Mouse (Mus musculus) forebrain, embryonic 10.5 days (tissue): ENCODE measurements around the gene Pcdh10. TPM values are rescaled to one million over a fixed set of nuclear protein-coding genes. Genes with fewer than 3 reads are reported as not detected.

Experiments used
- DNase-seq: peaks from one replicate; pipeline ENCODE4 v3.0.0-alpha.2; 2017; ENCODE audit warnings: low spot score; ENCODE audit errors: extremely low spot score
- H3K27ac ChIP-seq: fragments of 300-500 bp; sonication (generic); 2 replicates; pipeline ENCODE4 v1.5.1; 2016; ENCODE audit warnings: mild to moderate bottlenecking
- H3K27me3 ChIP-seq: fragments of 300-500 bp; sonication (generic); 2 replicates; pipeline ENCODE4 v1.6.1; 2016; ENCODE audit warnings: mild to moderate bottlenecking; ENCODE audit not compliant: poor library complexity, severe bottlenecking
- H3K36me3 ChIP-seq: fragments of 300-500 bp; sonication (generic); replicated peaks from 2 replicates; pipeline ENCODE4 v1.6.1; 2016; ENCODE audit warnings: mild to moderate bottlenecking, moderate library complexity
- H3K4me1 ChIP-seq: fragments of 300-500 bp; sonication (generic); 2 replicates; pipeline ENCODE4 v1.6.1; 2016
- H3K4me3 ChIP-seq: fragments of 300-500 bp; sonication (generic); 2 replicates; pipeline ENCODE4 v1.5.1; 2016; ENCODE audit warnings: mild to moderate bottlenecking, moderate library complexity
- H3K9me3 ChIP-seq: fragments of 300-500 bp; sonication (generic); 2 replicates; pipeline ENCODE4 v1.6.1; 2016; ENCODE audit warnings: mild to moderate bottlenecking, moderate library complexity
- WGBS: fragments of 180-500 bp; shearing (Covaris S2); methylation state at CpG from one replicate; pipeline ENCODE4 v1.1.7; 2016; 5-methylcytosine and 5-hydroxymethylcytosine counted together
- polyA plus RNA-seq: library from polyadenylated mRNA; unstranded; fragments of >200 nt; fragmentation: Nextera tagmentation; extraction: Ambion mirVana; gene quantifications from 2 replicates; pipeline ENCODE4 v1.2.1, GENCODE M21; 2016

Gene Pcdh10
- polyA plus RNA-seq, result 2.1 and 2.2 TPM in 2 replicates

GRCm38 (mm10) chr3:45378145-45378544 lies at the start of gene Pcdh10:
Gene Pcdh10, plus strand, starts transcription at chr3:45378398.
- Histone ChIP-seq H3K36me3 (no peaks in the 10 kb centered on the region), H3K27me3 (peaks cover 53% of the 10 kb centered on the region), H3K27ac (peak within 1 kb of the TSS; percentile 89), H3K9me3 (no peaks in the 10 kb centered on the region), H3K4me3 (peak within 1 kb of the TSS; percentile 68), H3K4me1 (peaks cover 41% of the 10 kb centered on the region)
- WGBS, result under 1% methylated on average over 26 of the region's 26 CpGs
- DNase-seq, result peak; percentile 96

GRCm38 (mm10) chr3:45355919-45356318 lies 22.3 kb upstream of the Pcdh10 start:
- no peak for DNase-seq
- Histone ChIP-seq H3K4me1 (no peaks in the 10 kb centered on the region), H3K9me3 (no peaks in the 10 kb centered on the region), H3K27ac (no peak overlapping the region), H3K4me3 (no peak overlapping the region), H3K27me3 (no peaks in the 10 kb centered on the region), H3K36me3 (no peaks in the 10 kb centered on the region)
- WGBS, result 98% methylated on average over 1 of the region's 1 CpGs

GRCm38 (mm10) chr3:45368952-45369351 lies 9.2 kb upstream of the Pcdh10 start:
- WGBS, result 62% methylated on average over 1 of the region's 1 CpGs
- Histone ChIP-seq H3K4me3 (no peak overlapping the region), H3K9me3 (no peaks in the 10 kb centered on the region), H3K4me1 (no peaks in the 10 kb centered on the region), H3K27ac (no peak overlapping the region), H3K36me3 (no peaks in the 10 kb centered on the region), H3K27me3 (no peaks in the 10 kb centered on the region)
- no peak for DNase-seq

- H3K36me3 ChIP-seq, result no peaks in the 10 kb centered on the region
- peak; percentile 83 for DNase-seq
- H3K27me3 ChIP-seq, result peaks cover 31% of the 10 kb centered on the region
- under 1% methylated on average over 27 of the region's 27 CpGs for WGBS
- peaks cover 29% of the 10 kb centered on the region for H3K4me1 ChIP-seq
- H3K9me3 ChIP-seq, result no peaks in the 10 kb centered on the region
- H3K4me3 ChIP-seq, result peak overlapping the region; percentile 68
- H3K27ac ChIP-seq, result peak overlapping the region; percentile 89
These were observed 2.3 kb upstream of the Pcdh10 start for GRCm38 (mm10) chr3:45375761-45376500.

- peaks cover 39% of the 10 kb centered on the region for H3K27me3 ChIP-seq
These were observed 1.5 kb upstream of the Pcdh10 start for GRCm38 (mm10) chr3:45376501-45377390.

GRCm38 (mm10) chr3:45377391-45377998 lies 703 bp upstream of the Pcdh10 start:
- WGBS, result 0% methylated on average over 26 of the region's 26 CpGs
- H3K4me3 ChIP-seq, result peak overlapping the region; percentile 68
- peak overlapping the region; percentile 89 for H3K27ac ChIP-seq
- peak; percentile 60 for DNase-seq
- H3K4me1 ChIP-seq, result peaks cover 41% of the 10 kb centered on the region
- peaks cover 46% of the 10 kb centered on the region for H3K27me3 ChIP-seq
- H3K9me3 ChIP-seq, result no peaks in the 10 kb centered on the region
- H3K36me3 ChIP-seq, result no peaks in the 10 kb centered on the region

More at GRCm38 (mm10) chr3:45376501-45377390, 1.5 kb upstream of the Pcdh10 start:
- under 1% methylated on average over 59 of the region's 59 CpGs for WGBS
- H3K4me1 ChIP-seq, result peaks cover 37% of the 10 kb centered on the region
- peak overlapping the region; percentile 89 for H3K27ac ChIP-seq
- no peaks in the 10 kb centered on the region for H3K36me3 ChIP-seq
- H3K4me3 ChIP-seq, result peak overlapping the region; percentile 68
- no peaks in the 10 kb centered on the region for H3K9me3 ChIP-seq
- peak; percentile 61 for DNase-seq

- DNase-seq, result peak; percentile 42
- H3K4me1 ChIP-seq, result peaks cover 48% of the 10 kb centered on the region
- WGBS, result 1% methylated on average over 25 of the region's 29 CpGs
- H3K9me3 ChIP-seq, result no peaks in the 10 kb centered on the region
- peak overlapping the region; percentile 15; the same call in 1 of the 2 replicates for H3K27ac ChIP-seq
- H3K36me3 ChIP-seq, result no peaks in the 10 kb centered on the region
- peak overlapping the region; percentile 68 for H3K4me3 ChIP-seq
- H3K27me3 ChIP-seq, result peaks cover 58% of the 10 kb centered on the region
These were observed 1.4 kb downstream of the Pcdh10 start for GRCm38 (mm10) chr3:45379541-45379971.

GRCm38 (mm10) chr3:45379972-45380761 lies 2.0 kb downstream of the Pcdh10 start:
- H3K4me3 ChIP-seq, result peak overlapping the region; percentile 68
- no peaks in the 10 kb centered on the region for H3K36me3 ChIP-seq
- peaks cover 53% of the 10 kb centered on the region for H3K4me1 ChIP-seq
- H3K27ac ChIP-seq, result peak overlapping the region; percentile 76; the same call in 1 of the 2 replicates
- no peaks in the 10 kb centered on the region for H3K9me3 ChIP-seq
- WGBS, result under 1% methylated on average over 55 of the region's 55 CpGs
- DNase-seq, result peak; percentile 51
- H3K27me3 ChIP-seq, result peaks cover 58% of the 10 kb centered on the region

GRCm38 (mm10) chr3:45380811-45381761 lies 2.9 kb downstream of the Pcdh10 start:
- Histone ChIP-seq H3K36me3 (no peaks in the 10 kb centered on the region), H3K4me3 (peak overlapping the region; percentile 68), H3K4me1 (peaks cover 58% of the 10 kb centered on the region), H3K9me3 (no peaks in the 10 kb centered on the region), H3K27me3 (peaks cover 58% of the 10 kb centered on the region), H3K27ac (peak overlapping the region; percentile 76)
- WGBS, result under 1% methylated on average over 82 of the region's 82 CpGs
- peak; percentile 55 for DNase-seq

- H3K4me1 ChIP-seq, result peaks cover 63% of the 10 kb centered on the region
These were observed 4.0 kb downstream of the Pcdh10 start for GRCm38 (mm10) chr3:45382032-45382755.

More at GRCm38 (mm10) chr3:45382032-45382755, 4.0 kb downstream of the Pcdh10 start:
- peaks cover 56% of the 10 kb centered on the region for H3K27me3 ChIP-seq
- no peaks in the 10 kb centered on the region for H3K36me3 ChIP-seq
- H3K27ac ChIP-seq, result peak overlapping the region; percentile 76
- H3K9me3 ChIP-seq, result no peaks in the 10 kb centered on the region
- 18% methylated on average over 4 of the region's 4 CpGs for WGBS
- DNase-seq, result no peak
- H3K4me3 ChIP-seq, result peak overlapping the region; percentile 68
